Mouse (Mus musculus): ENCODE results near the gene Ndufaf8. TPM values are rescaled to one million over a fixed set of nuclear protein-coding genes. Genes with fewer than 3 reads are reported as not detected.
A peak's percentile ranks its signal among the peaks of the same experiment; 100 is the strongest.

The Ndufaf8 gene
- 10 to 100 TPM; 85.8 to 94.6 TPM for polyA plus RNA-seq (2017; shearing (Covaris generic))

GRCm38 (mm10) chr11:120098588-120099511 lies at the start of gene Ndufaf8, which contains the start of gene Tepsin:
Ndufaf8 (plus strand) TSS chr11:120098928.
Tepsin (minus strand) TSS chr11:120098731.
- peak; percentile 98 for ATAC-seq

- no peak for ATAC-seq
Observed at GRCm38 (mm10) chr11:120049067-120049466, 49.7 kb upstream of the Ndufaf8 start.

GRCm38 (mm10) chr11:120051124-120051811 lies 47.5 kb upstream of the Ndufaf8 start:
- ATAC-seq = no peak

- no peak for ATAC-seq
Observed at GRCm38 (mm10) chr11:120052274-120052673, 46.5 kb upstream of the Ndufaf8 start.

- ATAC-seq = no peak
Observed at GRCm38 (mm10) chr11:120053846-120054245, 44.9 kb upstream of the Ndufaf8 start.

GRCm38 (mm10) chr11:120055953-120056732 lies 42.6 kb upstream of the Ndufaf8 start:
- no peak for ATAC-seq

- ATAC-seq = no peak
Observed at GRCm38 (mm10) chr11:120060634-120061033, 38.1 kb upstream of the Ndufaf8 start.

- ATAC-seq = no peak
Observed at GRCm38 (mm10) chr11:120063326-120063725, 35.4 kb upstream of the Ndufaf8 start.

- no peak for ATAC-seq
Observed at GRCm38 (mm10) chr11:120064006-120064667, 34.6 kb upstream of the Ndufaf8 start.

GRCm38 (mm10) chr11:120064668-120065040 lies 34.1 kb upstream of the Ndufaf8 start:
- no peak for ATAC-seq

GRCm38 (mm10) chr11:120065291-120065690 lies 33.4 kb upstream of the Ndufaf8 start:
- no peak for ATAC-seq

GRCm38 (mm10) chr11:120067834-120068233 lies 30.9 kb upstream of the Ndufaf8 start:
- no peak for ATAC-seq

- ATAC-seq = no peak
Observed at GRCm38 (mm10) chr11:120069261-120069660, 29.5 kb upstream of the Ndufaf8 start.

GRCm38 (mm10) chr11:120070286-120070930 lies 28.3 kb upstream of the Ndufaf8 start:
- no peak for ATAC-seq

GRCm38 (mm10) chr11:120071065-120071464 lies 27.7 kb upstream of the Ndufaf8 start:
- ATAC-seq = no peak

GRCm38 (mm10) chr11:120071731-120072320 lies 26.9 kb upstream of the Ndufaf8 start:
- ATAC-seq = no peak

- ATAC-seq = no peak
Observed at GRCm38 (mm10) chr11:120072986-120073647, 25.6 kb upstream of the Ndufaf8 start.

- ATAC-seq = no peak
Observed at GRCm38 (mm10) chr11:120076191-120076590, 22.5 kb upstream of the Ndufaf8 start.

GRCm38 (mm10) chr11:120080282-120080681 lies 18.4 kb upstream of the Ndufaf8 start:
- ATAC-seq = no peak

GRCm38 (mm10) chr11:120085891-120086627 lies 12.7 kb upstream of the Ndufaf8 start:
- ATAC-seq = no peak

Measured in activated CD4-positive, CD25-positive, alpha-beta regulatory T cell, adult 4 months (primary cell).